Mouse (Mus musculus): ENCODE results near the gene Ugt1a7c. TPM values are rescaled to one million over a fixed set of nuclear protein-coding genes. Genes with fewer than 3 reads are reported as not detected.

Gene Ugt1a7c
- polyA plus RNA-seq, 1 experiment from 2014 or later: 3.0 TPM

GRCm38 (mm10) chr1:88214462-88214952 lies 119.6 kb downstream of the Ugt1a7c start:
- peaks cover 26% of the 10 kb centered on the region for H3K9me3 ChIP-seq (replicated peaks; ENCODE audit: control insufficient read depth, low read length)
- H3K4me2 ChIP-seq (ENCODE audit: low read depth, low read length): no peak overlapping the region

GRCm38 (mm10) chr1:88215466-88216380 lies 120.9 kb downstream of the Ugt1a7c start:
- H3K36me3 ChIP-seq (ENCODE audit: control insufficient read depth, insufficient read depth): no peaks in the 10 kb centered on the region
- H3K4me2 ChIP-seq (ENCODE audit: low read depth, low read length): no peak overlapping the region
- H3K4me1 ChIP-seq (ENCODE audit: control insufficient read depth, low read depth, low read length): no peaks in the 10 kb centered on the region
- no peak for ATAC-seq (ENCODE audit: low read depth)
- 53% methylated on average over 10 of the region's 10 CpGs for WGBS (ENCODE audit: insufficient replicate concordance)
- no peak overlapping the region for H3K4me3 ChIP-seq (ENCODE audit: low read depth, low read length)
- H3K9me3 ChIP-seq (replicated peaks; ENCODE audit: control insufficient read depth, low read length): peaks cover 26% of the 10 kb centered on the region
- no peak overlapping the region for H3K27ac ChIP-seq (ENCODE audit: low read length)
- no peak overlapping the region for H3K9ac ChIP-seq (ENCODE audit: low read depth, low read length)
- no peaks in the 10 kb centered on the region for H3K27me3 ChIP-seq (ENCODE audit: control insufficient read depth, insufficient read depth, low read depth, low read length)

More at GRCm38 (mm10) chr1:88214462-88214952, 119.6 kb downstream of the Ugt1a7c start:
- no peak overlapping the region for H3K9ac ChIP-seq (ENCODE audit: low read depth, low read length)
- no peak overlapping the region for H3K27ac ChIP-seq (ENCODE audit: low read length)
- H3K4me3 ChIP-seq (ENCODE audit: low read depth, low read length): no peak overlapping the region
- no peaks in the 10 kb centered on the region for H3K4me1 ChIP-seq (ENCODE audit: control insufficient read depth, low read depth, low read length)
- 53% methylated on average over 2 of the region's 2 CpGs for whole genome bisulfite sequencing (ENCODE audit: insufficient replicate concordance)
- no peak for ATAC-seq (ENCODE audit: low read depth)
- H3K27me3 ChIP-seq (ENCODE audit: control insufficient read depth, insufficient read depth, low read depth, low read length): no peaks in the 10 kb centered on the region
- H3K36me3 ChIP-seq (ENCODE audit: control insufficient read depth, insufficient read depth): no peaks in the 10 kb centered on the region

GRCm38 (mm10) chr1:88216551-88216950 lies 121.7 kb downstream of the Ugt1a7c start:
- no peaks in the 10 kb centered on the region for H3K4me1 ChIP-seq (ENCODE audit: control insufficient read depth, low read depth, low read length)
- H3K27ac ChIP-seq (ENCODE audit: low read length): no peak overlapping the region
- no peak overlapping the region for H3K4me2 ChIP-seq (ENCODE audit: low read depth, low read length)
- H3K4me3 ChIP-seq (ENCODE audit: low read depth, low read length): no peak overlapping the region
- no peaks in the 10 kb centered on the region for H3K27me3 ChIP-seq (ENCODE audit: control insufficient read depth, insufficient read depth, low read depth, low read length)
- no peak overlapping the region for H3K9ac ChIP-seq (ENCODE audit: low read depth, low read length)
- no peaks in the 10 kb centered on the region for H3K36me3 ChIP-seq (ENCODE audit: control insufficient read depth, insufficient read depth)
- WGBS (ENCODE audit: insufficient replicate concordance): 46% methylated on average over 2 of the region's 2 CpGs
- peaks cover 26% of the 10 kb centered on the region for H3K9me3 ChIP-seq (replicated peaks; ENCODE audit: control insufficient read depth, low read length)
- no peak for ATAC-seq (ENCODE audit: low read depth)

- Histone ChIP-seq H3K27ac (ENCODE audit: low read length) (no peak overlapping the region), H3K4me2 (ENCODE audit: low read depth, low read length) (no peak overlapping the region), H3K9ac (ENCODE audit: low read depth, low read length) (no peak overlapping the region), H3K9me3 (replicated peaks; ENCODE audit: control insufficient read depth, low read length) (peaks cover 27% of the 10 kb centered on the region), H3K4me3 (ENCODE audit: low read depth, low read length) (no peak overlapping the region), H3K4me1 (ENCODE audit: control insufficient read depth, low read depth, low read length) (no peaks in the 10 kb centered on the region), H3K27me3 (ENCODE audit: control insufficient read depth, insufficient read depth, low read depth, low read length) (no peaks in the 10 kb centered on the region), H3K36me3 (ENCODE audit: control insufficient read depth, insufficient read depth) (no peaks in the 10 kb centered on the region)
- no peak for ATAC-seq (ENCODE audit: low read depth)
- WGBS (ENCODE audit: insufficient replicate concordance): 48% methylated on average over 2 of the region's 2 CpGs
Measured at GRCm38 (mm10) chr1:88217144-88217543, 122.3 kb downstream of the Ugt1a7c start.

- Histone ChIP-seq H3K9ac (ENCODE audit: low read depth, low read length) (no peak overlapping the region), H3K27me3 (ENCODE audit: control insufficient read depth, insufficient read depth, low read depth, low read length) (no peaks in the 10 kb centered on the region), H3K4me2 (ENCODE audit: low read depth, low read length) (no peak overlapping the region), H3K27ac (ENCODE audit: low read length) (no peak overlapping the region), H3K9me3 (replicated peaks; ENCODE audit: control insufficient read depth, low read length) (peaks cover 24% of the 10 kb centered on the region), H3K36me3 (ENCODE audit: control insufficient read depth, insufficient read depth) (no peaks in the 10 kb centered on the region), H3K4me3 (ENCODE audit: low read depth, low read length) (no peak overlapping the region), H3K4me1 (ENCODE audit: control insufficient read depth, low read depth, low read length) (no peaks in the 10 kb centered on the region)
- 27% methylated on average over 3 of the region's 3 CpGs for WGBS (ENCODE audit: insufficient replicate concordance)
- no peak for ATAC-seq (ENCODE audit: low read depth)
Measured at GRCm38 (mm10) chr1:88217576-88217975, 122.7 kb downstream of the Ugt1a7c start.

GRCm38 (mm10) chr1:88218051-88218450 lies 123.2 kb downstream of the Ugt1a7c start:
- WGBS (ENCODE audit: insufficient replicate concordance): 61% methylated on average over 9 of the region's 9 CpGs
- H3K9me3 ChIP-seq (replicated peaks; ENCODE audit: control insufficient read depth, low read length): peaks cover 22% of the 10 kb centered on the region
- no peaks in the 10 kb centered on the region for H3K4me1 ChIP-seq (ENCODE audit: control insufficient read depth, low read depth, low read length)
- H3K4me2 ChIP-seq (ENCODE audit: low read depth, low read length): no peak overlapping the region
- no peak overlapping the region for H3K27ac ChIP-seq (ENCODE audit: low read length)
- H3K27me3 ChIP-seq (ENCODE audit: control insufficient read depth, insufficient read depth, low read depth, low read length): no peaks in the 10 kb centered on the region
- no peaks in the 10 kb centered on the region for H3K36me3 ChIP-seq (ENCODE audit: control insufficient read depth, insufficient read depth)
- no peak for ATAC-seq (ENCODE audit: low read depth)
- H3K9ac ChIP-seq (ENCODE audit: low read depth, low read length): no peak overlapping the region
- no peak overlapping the region for H3K4me3 ChIP-seq (ENCODE audit: low read depth, low read length)

- Histone ChIP-seq H3K4me1 (ENCODE audit: control insufficient read depth, low read depth, low read length) (no peaks in the 10 kb centered on the region), H3K9ac (ENCODE audit: low read depth, low read length) (no peak overlapping the region), H3K9me3 (replicated peaks; ENCODE audit: control insufficient read depth, low read length) (peaks cover 22% of the 10 kb centered on the region), H3K36me3 (ENCODE audit: control insufficient read depth, insufficient read depth) (no peaks in the 10 kb centered on the region), H3K4me3 (ENCODE audit: low read depth, low read length) (no peak overlapping the region), H3K4me2 (ENCODE audit: low read depth, low read length) (no peak overlapping the region), H3K27ac (ENCODE audit: low read length) (no peak overlapping the region), H3K27me3 (ENCODE audit: control insufficient read depth, insufficient read depth, low read depth, low read length) (no peaks in the 10 kb centered on the region)
- WGBS (ENCODE audit: insufficient replicate concordance): 41% methylated on average over 4 of the region's 4 CpGs
- no peak for ATAC-seq (ENCODE audit: low read depth)
Measured at GRCm38 (mm10) chr1:88218591-88218990, 123.7 kb downstream of the Ugt1a7c start.

- Histone ChIP-seq H3K4me2 (ENCODE audit: low read depth, low read length) (no peak overlapping the region), H3K4me3 (ENCODE audit: low read depth, low read length) (no peak overlapping the region), H3K9me3 (replicated peaks; ENCODE audit: control insufficient read depth, low read length) (peaks cover 19% of the 10 kb centered on the region), H3K9ac (ENCODE audit: low read depth, low read length) (no peak overlapping the region), H3K4me1 (ENCODE audit: control insufficient read depth, low read depth, low read length) (no peaks in the 10 kb centered on the region), H3K36me3 (ENCODE audit: control insufficient read depth, insufficient read depth) (no peaks in the 10 kb centered on the region), H3K27ac (ENCODE audit: low read length) (no peak overlapping the region), H3K27me3 (ENCODE audit: control insufficient read depth, insufficient read depth, low read depth, low read length) (no peaks in the 10 kb centered on the region)
- ATAC-seq (ENCODE audit: low read depth): no peak
- 11% methylated on average over 1 of the region's 1 CpGs for WGBS (ENCODE audit: insufficient replicate concordance)
Measured at GRCm38 (mm10) chr1:88219054-88219453, 124.2 kb downstream of the Ugt1a7c start.

- H3K4me1 ChIP-seq (ENCODE audit: control insufficient read depth, low read depth, low read length): no peaks in the 10 kb centered on the region
- H3K9me3 ChIP-seq (replicated peaks; ENCODE audit: control insufficient read depth, low read length): peaks cover 17% of the 10 kb centered on the region
- H3K4me3 ChIP-seq (ENCODE audit: low read depth, low read length): no peak overlapping the region
- no peak overlapping the region for H3K4me2 ChIP-seq (ENCODE audit: low read depth, low read length)
- H3K27me3 ChIP-seq (ENCODE audit: control insufficient read depth, insufficient read depth, low read depth, low read length): no peaks in the 10 kb centered on the region
- H3K9ac ChIP-seq (ENCODE audit: low read depth, low read length): no peak overlapping the region
- H3K27ac ChIP-seq (ENCODE audit: low read length): no peak overlapping the region
- no peaks in the 10 kb centered on the region for H3K36me3 ChIP-seq (ENCODE audit: control insufficient read depth, insufficient read depth)
- no peak for ATAC-seq (ENCODE audit: low read depth)
Measured at GRCm38 (mm10) chr1:88220336-88220735, 125.5 kb downstream of the Ugt1a7c start.

Data from liver, embryonic 16.5 days (tissue).